Mouse (Mus musculus) cerebellum, adult 11 months (tissue): ENCODE results near the gene Tomm40l.

Experiments used
- DNase-seq: peaks from one replicate; pipeline ENCODE4 v3.0.0; 2022

Gene Tomm40l

GRCm38 (mm10) chr1:171222238-171223155 lies at the start of gene Tomm40l:
Tomm40l (minus strand) TSS chr1:171222514.
- DNase-seq = peak; percentile 93

- DNase-seq = no peak
Measured at GRCm38 (mm10) chr1:171272086-171272485, 49.8 kb upstream of the Tomm40l start.

- no peak for DNase-seq
Measured at GRCm38 (mm10) chr1:171271622-171272021, 49.3 kb upstream of the Tomm40l start.

- no peak for DNase-seq
Measured at GRCm38 (mm10) chr1:171271196-171271595, 48.9 kb upstream of the Tomm40l start.

- peak; percentile 61 for DNase-seq
Measured at GRCm38 (mm10) chr1:171270573-171270900, 48.2 kb upstream of the Tomm40l start.

- peak; percentile 98 for DNase-seq
Measured at GRCm38 (mm10) chr1:171269848-171270572, 47.7 kb upstream of the Tomm40l start, which contains the start of gene B4galt3. B4galt3 (plus strand) TSS chr1:171270328.

GRCm38 (mm10) chr1:171268341-171268740 lies 46.0 kb upstream of the Tomm40l start:
- DNase-seq = no peak

- DNase-seq = no peak
Measured at GRCm38 (mm10) chr1:171265971-171266744, 43.8 kb upstream of the Tomm40l start.

- DNase-seq = no peak
Measured at GRCm38 (mm10) chr1:171263666-171264461, 41.5 kb upstream of the Tomm40l start.

GRCm38 (mm10) chr1:171263185-171263611 lies 40.9 kb upstream of the Tomm40l start:
- no peak for DNase-seq

- DNase-seq = no peak
Measured at GRCm38 (mm10) chr1:171262594-171263130, 40.3 kb upstream of the Tomm40l start.

GRCm38 (mm10) chr1:171260316-171260715 lies 38.0 kb upstream of the Tomm40l start:
- DNase-seq = no peak

- DNase-seq = no peak
Measured at GRCm38 (mm10) chr1:171258921-171259320, 36.6 kb upstream of the Tomm40l start.

- DNase-seq = no peak
Measured at GRCm38 (mm10) chr1:171257781-171258180, 35.5 kb upstream of the Tomm40l start.

- DNase-seq = no peak
Measured at GRCm38 (mm10) chr1:171256937-171257548, 34.7 kb upstream of the Tomm40l start.

GRCm38 (mm10) chr1:171256095-171256818 lies 33.9 kb upstream of the Tomm40l start:
- DNase-seq = no peak

- no peak for DNase-seq
Measured at GRCm38 (mm10) chr1:171252415-171252814, 30.1 kb upstream of the Tomm40l start.

GRCm38 (mm10) chr1:171251594-171252324 lies 29.4 kb upstream of the Tomm40l start:
- no peak for DNase-seq

GRCm38 (mm10) chr1:171250680-171251593 lies 28.6 kb upstream of the Tomm40l start, which contains the start of gene Ndufs2:
Ndufs2 (minus strand) TSS chr1:171251388.
- DNase-seq = no peak
